Comparison of ENCODE assay signal across 17 mouse cellular contexts in genomic region chr7:96141876-96142275, GRCm38 (mm10).
"Had no signal": no experiment of that assay in that cellular context is flagged by ENCODE, and none has a peak within 500 bp of the region (broad histone marks: within the 10 kb centered on the region; RNA-seq: fewer than 3 reads in every experiment).

No protein-coding gene starts in this region.

- DNase-seq: liver, postnatal 0 days; lung, adult 2 months; lung, postnatal 36 days; right cerebral cortex, postnatal 14 days; thymus, adult 2 months; thymus, postnatal 25 days; thymus, postnatal 4 days had no signal

- H3K9ac ChIP-seq: liver, embryonic 15.5 days; liver, postnatal 0 days; midbrain, embryonic 13.5 days; midbrain, embryonic 15.5 days; neural tube, embryonic 12.5 days; stomach, embryonic 15.5 days had no signal

- H3K4me1 ChIP-seq: liver, embryonic 15.5 days; megakaryocyte, embryonic 14.5 days; midbrain, embryonic 13.5 days; midbrain, embryonic 15.5 days; neural tube, embryonic 12.5 days; stomach, embryonic 15.5 days had no signal

- H3K27me3 ChIP-seq: liver, embryonic 15.5 days; megakaryocyte, embryonic 14.5 days; midbrain, embryonic 13.5 days; midbrain, embryonic 15.5 days; neural tube, embryonic 12.5 days; stomach, embryonic 15.5 days had no signal

- H3K4me2 ChIP-seq: liver, embryonic 15.5 days; midbrain, embryonic 11.5 days; midbrain, embryonic 13.5 days; midbrain, embryonic 15.5 days; neural tube, embryonic 12.5 days; stomach, embryonic 15.5 days had no signal

- H3K36me3 ChIP-seq: liver, embryonic 15.5 days; midbrain, embryonic 13.5 days; midbrain, embryonic 15.5 days; neural tube, embryonic 12.5 days; stomach, embryonic 15.5 days had no signal

- H3K27ac ChIP-seq: liver, embryonic 15.5 days; macrophage; midbrain, embryonic 13.5 days; midbrain, embryonic 15.5 days; neural tube, embryonic 12.5 days; stomach, embryonic 15.5 days; stomach, postnatal 0 days had no signal

- ATAC-seq: liver, postnatal 0 days; lung, postnatal 0 days; midbrain, embryonic 13.5 days; midbrain, embryonic 15.5 days had no signal

- H3K4me3 ChIP-seq: liver, embryonic 15.5 days; megakaryocyte, embryonic 14.5 days; midbrain, embryonic 13.5 days; midbrain, embryonic 15.5 days; neural tube, embryonic 12.5 days; stomach, embryonic 15.5 days had no signal

- H3K9me3 ChIP-seq: liver, embryonic 15.5 days; midbrain, embryonic 13.5 days; midbrain, embryonic 15.5 days; neural tube, embryonic 12.5 days; stomach, embryonic 15.5 days had no signal
